Mouse (Mus musculus) skeletal muscle tissue, adult 2 months (tissue): ENCODE data around the gene Lrrc1.

Experiments used
- DNase-seq: peaks from one replicate; pipeline ENCODE4 v3.0.0-alpha.2; 2012; ENCODE audit warnings: low read depth, low spot score

Gene Lrrc1

GRCm38 (mm10) chr9:77385611-77386010 lies 159.1 kb downstream of the Lrrc1 start:
- DNase-seq, result no peak

GRCm38 (mm10) chr9:77384651-77385050 lies 160.0 kb downstream of the Lrrc1 start:
- no peak for DNase-seq

- no peak for DNase-seq
These were observed 160.7 kb downstream of the Lrrc1 start for GRCm38 (mm10) chr9:77383951-77384350.

- DNase-seq, result no peak
These were observed 162.2 kb downstream of the Lrrc1 start for GRCm38 (mm10) chr9:77382514-77382913.

DNA sequence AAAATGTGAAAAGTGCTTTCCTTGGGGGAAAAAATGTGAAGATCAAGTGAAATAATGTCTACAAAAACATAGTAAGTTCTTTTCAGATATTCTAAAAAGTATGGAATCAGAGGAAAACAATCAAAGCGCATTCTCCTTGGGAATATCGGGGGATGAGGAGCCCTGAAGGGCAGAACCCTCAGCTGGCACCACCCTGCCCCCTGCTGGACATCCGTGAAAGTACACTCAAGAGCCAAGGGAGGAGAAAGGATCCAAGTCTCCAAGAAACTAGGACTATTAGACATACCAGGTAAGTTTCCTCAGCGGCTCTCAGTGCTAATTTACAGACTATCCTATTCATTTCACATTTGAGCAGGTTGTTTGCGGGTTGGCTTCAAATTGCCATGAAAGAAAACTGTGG lies 163.1 kb downstream of the Lrrc1 start:
- peak; percentile 13 for DNase-seq
